Mouse (Mus musculus): ENCODE results near the gene Nav1.

Gene Nav1

GRCm38 (mm10) chr1:135583081-135583677, 23.9 kb downstream of the Nav1 start:
- no peak for DNase-seq (ENCODE audit: low spot score in 2 of 2)

- no peak for DNase-seq (ENCODE audit: low spot score in 2 of 2)
Measured at GRCm38 (mm10) chr1:135581001-135581400, 26.1 kb downstream of the Nav1 start.

GRCm38 (mm10) chr1:135579111-135579510, 28.0 kb downstream of the Nav1 start:
- DNase-seq (ENCODE audit: low spot score in 2 of 2) = no peak

- DNase-seq (ENCODE audit: low spot score in 2 of 2) = no peak
Measured at GRCm38 (mm10) chr1:135577793-135578192, 29.3 kb downstream of the Nav1 start.

- DNase-seq (ENCODE audit: low spot score in 2 of 2) = no peak
Measured at GRCm38 (mm10) chr1:135575393-135575792, 31.7 kb downstream of the Nav1 start.

GRCm38 (mm10) chr1:135574451-135575208, 32.5 kb downstream of the Nav1 start:
- DNase-seq (ENCODE audit: low spot score in 2 of 2) = no peak

- DNase-seq (ENCODE audit: low spot score in 2 of 2) = no peak
Measured at GRCm38 (mm10) chr1:135572139-135572892, 34.8 kb downstream of the Nav1 start.

GRCm38 (mm10) chr1:135568087-135568486, 39.0 kb downstream of the Nav1 start:
- no peak for DNase-seq (ENCODE audit: low spot score in 2 of 2)

GRCm38 (mm10) chr1:135566611-135567010, 40.5 kb downstream of the Nav1 start:
- DNase-seq (ENCODE audit: low spot score in 2 of 2) = no peak

GRCm38 (mm10) chr1:135565775-135566174, 41.3 kb downstream of the Nav1 start:
- no peak for DNase-seq (ENCODE audit: low spot score in 2 of 2)

- no peak for DNase-seq (ENCODE audit: low spot score in 2 of 2)
Measured at GRCm38 (mm10) chr1:135564660-135565519, 42.2 kb downstream of the Nav1 start.

GRCm38 (mm10) chr1:135563781-135564414, 43.2 kb downstream of the Nav1 start:
- DNase-seq (ENCODE audit: low spot score in 2 of 2) = no peak

- no peak for DNase-seq (ENCODE audit: low spot score in 2 of 2)
Measured at GRCm38 (mm10) chr1:135562982-135563650, 44.0 kb downstream of the Nav1 start.

- DNase-seq (ENCODE audit: low spot score in 2 of 2) = no peak
Measured at GRCm38 (mm10) chr1:135562115-135562514, 45.0 kb downstream of the Nav1 start.

GRCm38 (mm10) chr1:135561282-135561681, 45.8 kb downstream of the Nav1 start:
- DNase-seq (ENCODE audit: low spot score in 2 of 2) = no peak

- no peak for DNase-seq (ENCODE audit: low spot score in 2 of 2)
Measured at GRCm38 (mm10) chr1:135557976-135558375, 49.1 kb downstream of the Nav1 start.

- DNase-seq (ENCODE audit: low spot score in 2 of 2) = no peak
Measured at GRCm38 (mm10) chr1:135555885-135556284, 51.2 kb downstream of the Nav1 start.

- DNase-seq (ENCODE audit: low spot score in 2 of 2) = no peak
Measured at GRCm38 (mm10) chr1:135554632-135555260, 52.3 kb downstream of the Nav1 start.

GRCm38 (mm10) chr1:135553615-135554014, 53.5 kb downstream of the Nav1 start:
- DNase-seq (ENCODE audit: low spot score in 2 of 2) = no peak

GRCm38 (mm10) chr1:135553154-135553553, 53.9 kb downstream of the Nav1 start:
- no peak for DNase-seq (ENCODE audit: low spot score in 2 of 2)
